Mouse (Mus musculus) heart, adult 2 months (tissue): Measurements from ENCODE around the gene Tepp. TPM values are rescaled to one million over a fixed set of nuclear protein-coding genes. Genes with fewer than 3 reads are reported as not detected.

ENCODE experiments used
- DNase-seq, 2 experiments: peaks; one replicate each; pipeline ENCODE4 v3.0.0; 2021
- H3K27ac ChIP-seq: fragments of 200-600 bp; 2 replicates; pipeline ENCODE4 v1.8.1; 2022
- H3K27me3 ChIP-seq: fragments of 200-500 bp; 2 replicates; pipeline ENCODE4 v1.6.1; 2012; ENCODE audit warnings: mild to moderate bottlenecking, low read length, inconsistent platforms, mixed read lengths; ENCODE audit not compliant: control insufficient read depth, insufficient read depth
- H3K36me3 ChIP-seq: fragments of 200-500 bp; 2 replicates; pipeline ENCODE4 v1.6.1; 2012; ENCODE audit warnings: low read length, inconsistent platforms; ENCODE audit not compliant: control insufficient read depth, insufficient read depth
- H3K4me1 ChIP-seq: fragments of 200-500 bp; 2 replicates; pipeline ENCODE4 v1.6.1; 2011; ENCODE audit warnings: low read length; ENCODE audit not compliant: control insufficient read depth, insufficient read depth
- H3K4me3 ChIP-seq: fragments of 200-600 bp; 2 replicates; pipeline ENCODE4 v1.8.1; 2022
- H3K79me2 ChIP-seq: fragments of 200-500 bp; replicated peaks from 2 replicates; pipeline ENCODE4 v1.6.1; 2012; ENCODE audit warnings: mild to moderate bottlenecking, inconsistent platforms, low read length, moderate library complexity, mixed read lengths; ENCODE audit not compliant: control insufficient read depth, insufficient read depth
- H3K9ac ChIP-seq: fragments of 200-500 bp; 2 replicates; pipeline ENCODE4 v1.6.1; 2012; ENCODE audit warnings: low read depth, mild to moderate bottlenecking, control low read depth, inconsistent platforms, low read length, mixed read lengths
- CTCF ChIP-seq: fragments of 200-600 bp; IDR thresholded peaks from 2 replicates; pipeline ENCODE4 v1.8.1; 2022; ENCODE audit warnings: antibody characterized with exemption, mild to moderate bottlenecking, moderate library complexity
- EP300 ChIP-seq: fragments of 200-500 bp; IDR thresholded peaks from 2 replicates; pipeline ENCODE4 v1.6.1; 2011; ENCODE audit warnings: low read depth, low read length, control low read depth; ENCODE audit not compliant: insufficient read depth
- POLR2A ChIP-seq: fragments of 200-500 bp; IDR thresholded peaks from 2 replicates; pipeline ENCODE4 v1.6.1; 2011; ENCODE audit warnings: mild to moderate bottlenecking, low read depth, low read length, control low read depth; ENCODE audit not compliant: insufficient read depth
- WGBS: fragments of 180-500 bp; shearing (Covaris S2); methylation state at CpG from one replicate; pipeline ENCODE4 v1.1.7; 2018; 5-methylcytosine and 5-hydroxymethylcytosine counted together
- intact Hi-C: fragments of 180-260 bp; cut with DNase I; formaldehyde crosslinking; loops from one replicate; pipeline ENCODE4 v1.15.1; 2025
- polyA plus RNA-seq: library from polyadenylated mRNA; depleted of rRNA; stranded (reverse); fragments of >200 nt; gene quantifications from 2 replicates; pipeline ENCODE4 v1.2.3, GENCODE M21; 2012; rRNA removed
- total RNA-seq, 2 experiments: library from RNA; stranded (reverse); gene quantifications; 2 replicates each; pipeline ENCODE4 v1.2.3; 2021

Gene Tepp
- total and polyA plus RNA-seq, 3 experiments: 0.59 TPM; not detected in 2

GRCm38 (mm10) chr8:95373389-95374002, 63.1 kb downstream of the Tepp start:
- H3K27me3 ChIP-seq: no peaks in the 10 kb centered on the region
- no peaks in the 10 kb centered on the region for H3K79me2 ChIP-seq
- intact Hi-C loops: loop anchor here (1.0 kb wide), 1 partner anchor 20 kb away; no protein-coding TSS in a partner anchor
- H3K4me3 ChIP-seq: no peak overlapping the region
- 17% methylated on average over 12 of the region's 12 CpGs for WGBS
- no peak for TF ChIP-seq CTCF
- no peak for TF ChIP-seq POLR2A
- 0 out of 2 replicates have a peak, but pooled peaks have one; percentile 2 for TF ChIP-seq EP300
- H3K9ac ChIP-seq: peak overlapping the region; percentile 23; the same call in 1 of the 2 replicates
- DNase-seq: peak; percentile 59 to 60
- H3K4me1 ChIP-seq: peaks cover 17% of the 10 kb centered on the region
- H3K27ac ChIP-seq: peak overlapping the region; percentile 82
- H3K36me3 ChIP-seq: peaks cover 2% of the 10 kb centered on the region; the same call in 1 of the 2 replicates

GRCm38 (mm10) chr8:95374429-95374828, 64.1 kb downstream of the Tepp start:
- H3K36me3 ChIP-seq: peaks cover 2% of the 10 kb centered on the region; the same call in 1 of the 2 replicates
- no peak overlapping the region for H3K4me3 ChIP-seq
- intact Hi-C loops: loop anchor here (1.0 kb wide), 1 partner anchor 21 kb away; no protein-coding TSS in a partner anchor
- no peak for DNase-seq
- WGBS: 37% methylated on average over 3 of the region's 3 CpGs
- H3K79me2 ChIP-seq: no peaks in the 10 kb centered on the region
- H3K4me1 ChIP-seq: peaks cover 20% of the 10 kb centered on the region
- no peak for TF ChIP-seq CTCF
- TF ChIP-seq EP300: 0 out of 2 replicates have a peak, but pooled peaks have one; percentile 24
- peak overlapping the region; percentile 82 for H3K27ac ChIP-seq
- no peak overlapping the region for H3K9ac ChIP-seq
- no peaks in the 10 kb centered on the region for H3K27me3 ChIP-seq

GRCm38 (mm10) chr8:95375374-95375930, 65.1 kb downstream of the Tepp start:
- H3K9ac ChIP-seq: no peak overlapping the region
- no peak for DNase-seq
- no peak overlapping the region; the same call in 1 of the 2 replicates for H3K27ac ChIP-seq
- no peaks in the 10 kb centered on the region for H3K27me3 ChIP-seq
- WGBS: 84% methylated on average over 7 of the region's 7 CpGs
- no peak for TF ChIP-seq CTCF
- TF ChIP-seq EP300: no peak
- TF ChIP-seq POLR2A: no peak
- H3K36me3 ChIP-seq: peaks cover 2% of the 10 kb centered on the region; the same call in 1 of the 2 replicates
- no peaks in the 10 kb centered on the region for H3K79me2 ChIP-seq
- peaks cover 20% of the 10 kb centered on the region for H3K4me1 ChIP-seq
- intact Hi-C loops: no loop called here
- H3K4me3 ChIP-seq: no peak overlapping the region

Other genes starting within 250 kb of the Tepp start
- 1 to 10 TPM; 4.5 to 5.9 TPM for gene Katnb1, start 229.4 kb upstream of the Tepp start, total RNA-seq
- 8.7 and 9.1 TPM in 2 replicates for gene Katnb1, start 229.4 kb upstream of the Tepp start, polyA plus RNA-seq
- 10 to 100 TPM; 76.2 to 93.4 TPM for gene Kifc3, start 107.8 kb upstream of the Tepp start, total RNA-seq
- 58.7 and 64.9 TPM in 2 replicates for gene Kifc3, start 107.8 kb upstream of the Tepp start, polyA plus RNA-seq
- gene Cngb1, start 4.0 kb upstream of the Tepp start, total RNA-seq: under 1 TPM; 0.61 to 0.63 TPM
- gene Cngb1, start 4.0 kb upstream of the Tepp start, polyA plus RNA-seq: 1.00 and 1.2 TPM in 2 replicates
- 1 to 10 TPM; 7.6 to 8.1 TPM for gene Zfp319, start 21.4 kb downstream of the Tepp start, total RNA-seq
- 5.5 and 7.3 TPM in 2 replicates for gene Zfp319, start 21.4 kb downstream of the Tepp start, polyA plus RNA-seq
- gene Usb1, start 21.7 kb downstream of the Tepp start, total RNA-seq: 10 to 100 TPM; 12.2 to 15.2 TPM
- gene Usb1, start 21.7 kb downstream of the Tepp start, polyA plus RNA-seq: 23.9 and 31.1 TPM in 2 replicates
- gene Mmp15, start 41.7 kb downstream of the Tepp start, total RNA-seq: 10 to 100 TPM; 53.4 to 67.5 TPM
- 56.7 and 58.4 TPM in 2 replicates for gene Mmp15, start 41.7 kb downstream of the Tepp start, polyA plus RNA-seq
- gene Cfap20, start 124.3 kb downstream of the Tepp start, total RNA-seq: 10 to 100 TPM; 21.8 to 24.2 TPM
- 27.4 and 35.2 TPM in 2 replicates for gene Cfap20, start 124.3 kb downstream of the Tepp start, polyA plus RNA-seq
- gene Csnk2a2, start 179.5 kb downstream of the Tepp start, total RNA-seq: 10 to 100 TPM; 28.6 to 31.0 TPM
- 11.0 and 20.6 TPM in 2 replicates for gene Csnk2a2, start 179.5 kb downstream of the Tepp start, polyA plus RNA-seq
- gene Ccdc113, start 223.5 kb downstream of the Tepp start, total RNA-seq: not detected
- gene Ccdc113, start 223.5 kb downstream of the Tepp start, polyA plus RNA-seq: 0.14 TPM in 1 of 2 replicates, not detected in the other